Mouse (Mus musculus): Measurements from ENCODE around the gene Ap1m2. TPM values are rescaled to one million over a fixed set of nuclear protein-coding genes. Genes with fewer than 3 reads are reported as not detected.

Gene Ap1m2
- polyA plus RNA-seq (2017; shearing (Covaris generic)) = 2.4 TPM

GRCm38 (mm10) chr9:21312134-21312533 is at the start of gene Ap1m2:
Gene Ap1m2, minus strand, starts transcription at chr9:21312337.

GRCm38 (mm10) chr9:21320619-21321512 is 8.7 kb upstream of the Ap1m2 start, which contains the start of gene Slc44a2:
Gene Slc44a2, plus strand, starts transcription at chr9:21320698.

GRCm38 (mm10) chr9:21291022-21291787 is 20.9 kb downstream of the Ap1m2 start, which contains the start of gene Cdkn2d:
Gene Cdkn2d, minus strand, starts transcription at chr9:21291407.

GRCm38 (mm10) chr9:21287571-21288402 is 24.4 kb downstream of the Ap1m2 start, which contains the start of gene Kri1:
Gene Kri1, minus strand, starts transcription at chr9:21287969.

GRCm38 (mm10) chr9:21265000-21265561 is 47.1 kb downstream of the Ap1m2 start, which contains the start of gene Atg4d:
Gene Atg4d, plus strand, starts transcription at chr9:21265293.

GRCm38 (mm10) chr9:21248326-21248725 is 63.8 kb downstream of the Ap1m2 start, which contains the start of gene S1pr5:
Gene S1pr5, minus strand, starts transcription at chr9:21248443.

Other genes starting within 250 kb of the Ap1m2 start
- 0.36 TPM for gene Zglp1, start 245.2 kb downstream of the Ap1m2 start, polyA plus RNA-seq (2017; shearing (Covaris generic))
- gene Gm49373, start 239.2 kb downstream of the Ap1m2 start, polyA plus RNA-seq (2017; shearing (Covaris generic)) = not detected
- gene Fdx1l, start 238.7 kb downstream of the Ap1m2 start, polyA plus RNA-seq (2017; shearing (Covaris generic)) = 30.7 TPM
- gene Gm38431, start 220.3 kb downstream of the Ap1m2 start, polyA plus RNA-seq (2017; shearing (Covaris generic)) = 7.4 TPM
- gene Raver1, start 220.3 kb downstream of the Ap1m2 start, polyA plus RNA-seq (2017; shearing (Covaris generic)) = 82.1 TPM
- 96.0 TPM for gene Tyk2, start 181.1 kb downstream of the Ap1m2 start, polyA plus RNA-seq (2017; shearing (Covaris generic))
- gene Cdc37, start 162.4 kb downstream of the Ap1m2 start, polyA plus RNA-seq (2017; shearing (Covaris generic)) = 305 TPM
- gene Pde4a, start 146.6 kb downstream of the Ap1m2 start, polyA plus RNA-seq (2017; shearing (Covaris generic)) = 0.61 TPM
- 27.8 TPM for gene Keap1, start 73.0 kb downstream of the Ap1m2 start, polyA plus RNA-seq (2017; shearing (Covaris generic))
- gene S1pr5, start 63.9 kb downstream of the Ap1m2 start, polyA plus RNA-seq (2017; shearing (Covaris generic)) = not detected
- 48.5 TPM for gene Atg4d, start 47.0 kb downstream of the Ap1m2 start, polyA plus RNA-seq (2017; shearing (Covaris generic))
- gene Kri1, start 24.4 kb downstream of the Ap1m2 start, polyA plus RNA-seq (2017; shearing (Covaris generic)) = 49.2 TPM
- gene Cdkn2d, start 20.9 kb downstream of the Ap1m2 start, polyA plus RNA-seq (2017; shearing (Covaris generic)) = 152 TPM
- 608 TPM for gene Slc44a2, start 8.4 kb upstream of the Ap1m2 start, polyA plus RNA-seq (2017; shearing (Covaris generic))
- gene Ilf3, start 55.5 kb upstream of the Ap1m2 start, polyA plus RNA-seq (2017; shearing (Covaris generic)) = 70.8 TPM
- 45.8 TPM for gene Qtrt1, start 99.5 kb upstream of the Ap1m2 start, polyA plus RNA-seq (2017; shearing (Covaris generic))
- 262 TPM for gene Dnm2, start 112.6 kb upstream of the Ap1m2 start, polyA plus RNA-seq (2017; shearing (Covaris generic))
- 7.2 TPM for gene Tmed1, start 197.9 kb upstream of the Ap1m2 start, polyA plus RNA-seq (2017; shearing (Covaris generic))
- 45.4 TPM for gene AB124611, start 213.8 kb upstream of the Ap1m2 start, polyA plus RNA-seq (2017; shearing (Covaris generic))
- gene Carm1, start 234.6 kb upstream of the Ap1m2 start, polyA plus RNA-seq (2017; shearing (Covaris generic)) = 10.4 TPM